Mouse (Mus musculus): ENCODE measurements around the gene H2afy.

DNA sequence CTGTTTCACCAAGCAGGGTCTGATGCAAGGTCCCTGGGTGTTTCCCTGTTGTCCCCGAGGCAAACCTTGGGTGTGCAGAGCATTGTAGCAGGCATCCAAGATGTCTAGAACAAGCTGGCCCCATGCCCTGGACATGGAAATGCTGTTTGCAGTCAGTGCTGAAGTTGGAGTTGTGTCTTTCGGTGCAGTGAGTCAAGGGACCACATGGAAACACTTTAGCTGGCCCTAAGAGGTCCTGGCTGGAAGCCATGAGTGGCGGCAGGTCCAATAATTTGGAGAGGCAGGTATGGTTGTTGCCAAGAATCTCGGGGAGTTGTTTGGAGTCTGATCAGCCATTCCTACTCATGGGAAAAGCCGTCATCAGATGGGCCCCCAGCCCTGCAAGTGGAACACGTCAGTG is 27.6 kb upstream of the H2afy start:
- TF ChIP-seq GATA1 (IDR thresholded peaks at IDR 0.05; ENCODE audit: low read length) (no peak), TAL1 (IDR thresholded peaks at IDR 0.05; ENCODE audit: low read length) (no peak)

Data from erythroblast, embryonic 14.5 days (primary cell).